Mouse (Mus musculus) thymus, adult 2 months (tissue): ENCODE data around the gene Foxk2.
"Not testable (repeated sequence)": the region's sequence is repeated elsewhere in the genome, so short reads cannot be mapped to it uniquely, and the experiment has no call there.

Source experiments
- CTCF ChIP-seq: fragments of 200-500 bp; IDR thresholded peaks from 2 replicates; pipeline ENCODE4 v1.5.1; 2012; ENCODE audit warnings: mild to moderate bottlenecking, control low read depth, low read length, moderate library complexity, borderline replicate concordance; ENCODE audit not compliant: control insufficient read depth, poor library complexity, insufficient read depth; ENCODE audit errors: extremely low read depth
- POLR2A ChIP-seq: fragments of 200-500 bp; IDR thresholded peaks from 2 replicates; pipeline ENCODE4 v1.6.1; 2012; ENCODE audit warnings: mild to moderate bottlenecking, low read length, control low read depth, moderate library complexity; ENCODE audit not compliant: control insufficient read depth, poor library complexity, insufficient read depth; ENCODE audit errors: extremely low read depth

DNA sequence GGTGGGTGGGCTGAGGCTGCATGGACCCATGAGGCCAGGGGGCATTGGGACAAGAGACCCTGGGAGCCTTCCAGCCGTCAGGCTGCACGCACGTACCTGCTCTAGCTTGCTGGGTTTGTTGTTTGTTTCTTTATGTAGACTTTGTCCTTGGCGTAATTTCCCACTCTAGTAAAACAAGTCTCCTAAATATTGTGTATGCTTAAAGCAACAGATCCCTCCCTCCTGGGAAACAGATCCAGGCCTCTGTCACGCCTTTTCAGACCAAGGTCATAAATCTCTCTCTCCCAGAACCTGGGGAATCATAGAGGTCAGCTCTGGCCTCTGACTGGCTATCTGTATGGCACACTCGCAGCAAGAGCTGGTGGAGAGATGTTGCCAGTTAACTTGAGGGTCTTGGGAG, 47.9 kb downstream of the Foxk2 start:
- TF ChIP-seq CTCF, POLR2A: not testable (repeated sequence)
